Mouse (Mus musculus) erythroblast, adult 5-6 weeks (primary cell): ENCODE measurements at regions not wholly inside any gene's neighbourhood (a gene's known extent, or its start where the extent isn't known, plus 50 kb on each side); places are given as distances from the start of the nearest gene placed in this dataset.

Experiments
- ATAC-seq: replicated peaks from 2 replicates; pipeline ENCODE4 v1.8.0; 2016; ENCODE audit warnings: moderate number of reproducible peaks, mild to moderate bottlenecking, moderate TSS enrichment, inconsistent platforms; ENCODE audit not compliant: poor library complexity, low FRiP score, severe bottlenecking

- no peak for ATAC-seq
Observed at GRCm38 (mm10) chr14:120144451-120144850, 102.2 kb upstream of the Oxgr1 start.

- ATAC-seq: no peak
Observed at GRCm38 (mm10) chr14:120146312-120146711, 104.1 kb upstream of the Oxgr1 start.

GRCm38 (mm10) chr14:120146908-120147770, 104.9 kb upstream of the Oxgr1 start:
- ATAC-seq: no peak

- no peak for ATAC-seq
Observed at GRCm38 (mm10) chr14:120148803-120149202, 106.6 kb upstream of the Oxgr1 start.

GRCm38 (mm10) chr14:120149341-120149741, 107.1 kb upstream of the Oxgr1 start:
- no peak for ATAC-seq

- ATAC-seq: no peak
Observed at GRCm38 (mm10) chr14:120150589-120150988, 108.4 kb upstream of the Oxgr1 start.

GRCm38 (mm10) chr14:120154413-120154812, 112.2 kb upstream of the Oxgr1 start:
- no peak for ATAC-seq

GRCm38 (mm10) chr14:120164184-120164583, 111.3 kb upstream of the Mbnl2 start:
- ATAC-seq: no peak

- no peak for ATAC-seq
Observed at GRCm38 (mm10) chr14:120165496-120166045, 109.9 kb upstream of the Mbnl2 start.

- no peak for ATAC-seq
Observed at GRCm38 (mm10) chr14:120170733-120171132, 104.7 kb upstream of the Mbnl2 start.

GRCm38 (mm10) chr14:120172058-120172457, 103.4 kb upstream of the Mbnl2 start:
- ATAC-seq: no peak

- no peak for ATAC-seq
Observed at GRCm38 (mm10) chr14:120172844-120173243, 102.6 kb upstream of the Mbnl2 start.

GRCm38 (mm10) chr14:120174615-120175014, 100.9 kb upstream of the Mbnl2 start:
- ATAC-seq: no peak

GRCm38 (mm10) chr14:120195218-120195617, 80.3 kb upstream of the Mbnl2 start:
- no peak for ATAC-seq

GRCm38 (mm10) chr14:120211741-120212140, 63.7 kb upstream of the Mbnl2 start:
- ATAC-seq: no peak

- ATAC-seq: no peak
Observed at GRCm38 (mm10) chr14:120212626-120213025, 62.8 kb upstream of the Mbnl2 start.

GRCm38 (mm10) chr14:120219224-120219623, 56.2 kb upstream of the Mbnl2 start:
- ATAC-seq: no peak

- no peak for ATAC-seq
Observed at GRCm38 (mm10) chr14:120223528-120224201, 51.8 kb upstream of the Mbnl2 start.

- no peak for ATAC-seq
Observed at GRCm38 (mm10) chr14:120224202-120224846, 51.1 kb upstream of the Mbnl2 start.

GRCm38 (mm10) chr14:120225657-120226056, 49.8 kb upstream of the Mbnl2 start:
- no peak for ATAC-seq
